Mouse (Mus musculus) megakaryocyte-erythroid progenitor cell, adult 5 weeks (primary cell): Measurements from ENCODE around the gene Irs2. TPM values are rescaled to one million over a fixed set of nuclear protein-coding genes. Genes with fewer than 3 reads are reported as not detected.

ENCODE experiments used
- polyA plus RNA-seq: library from polyadenylated mRNA; stranded (reverse); fragments of >175 nt; gene quantifications from 2 replicates; pipeline ENCODE4 v1.2.3, GENCODE M21; 2012

Gene Irs2
- polyA plus RNA-seq, result 24.8 and 27.6 TPM in 2 replicates

DNA sequence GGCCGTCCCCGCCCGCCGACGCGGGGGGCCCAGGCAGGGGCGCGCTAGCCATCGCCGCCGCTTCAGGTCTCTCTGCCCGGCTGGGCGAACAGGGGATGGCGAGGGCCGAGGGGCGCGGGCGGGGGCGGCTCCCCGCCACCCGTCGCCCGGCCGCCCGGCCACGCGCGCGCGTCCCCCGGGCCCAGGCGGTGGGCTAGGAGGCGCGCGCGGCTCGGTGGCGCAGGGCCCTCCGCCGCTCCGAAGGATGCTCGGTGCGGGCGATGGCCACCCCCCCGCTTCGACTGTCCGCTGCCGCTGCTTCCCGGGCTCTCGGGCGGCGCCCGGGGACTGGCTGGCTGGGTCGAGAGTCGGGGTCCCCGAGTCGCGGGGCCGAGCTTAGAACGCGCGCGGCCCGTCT lies at the start of gene Irs2:
Gene Irs2 (minus strand): TSS at position 80 of the 397 bp plus-strand sequence.

